Mouse (Mus musculus): ENCODE data around the gene Bard1. TPM values are rescaled to one million over a fixed set of nuclear protein-coding genes. Genes with fewer than 3 reads are reported as not detected.

Bard1 gene
- polyA plus RNA-seq, 1 experiment from 2014 or later = 3.7 TPM

- Histone ChIP-seq H3K9me3 (ENCODE audit: control insufficient read depth, low read length) (no peaks in the 10 kb centered on the region), H3K27ac (ENCODE audit: low read depth, low read length) (no peak overlapping the region), H3K27me3 (ENCODE audit: control insufficient read depth, insufficient read depth, low read length) (no peaks in the 10 kb centered on the region), H3K4me2 (replicated peaks; ENCODE audit: low read depth, low read length) (peak overlapping the region; percentile 54), H3K9ac (ENCODE audit: low read depth, low read length) (no peak overlapping the region), H3K36me3 (ENCODE audit: control insufficient read depth, insufficient read depth, low read length) (no peaks in the 10 kb centered on the region), H3K4me1 (ENCODE audit: control insufficient read depth, insufficient read depth, low read length) (0 out of 2 replicates have a peak, but pooled peaks cover 6% of the 10 kb centered on the region), H3K4me3 (ENCODE audit: low read length) (peak overlapping the region; percentile 67)
- 53% methylated on average over 11 of the region's 11 CpGs for WGBS
- ATAC-seq (ENCODE audit: low FRiP score, low TSS enrichment) = no peak
Measured at GRCm38 (mm10) chr1:71101369-71101970, 1.5 kb downstream of the Bard1 start.

DNA sequence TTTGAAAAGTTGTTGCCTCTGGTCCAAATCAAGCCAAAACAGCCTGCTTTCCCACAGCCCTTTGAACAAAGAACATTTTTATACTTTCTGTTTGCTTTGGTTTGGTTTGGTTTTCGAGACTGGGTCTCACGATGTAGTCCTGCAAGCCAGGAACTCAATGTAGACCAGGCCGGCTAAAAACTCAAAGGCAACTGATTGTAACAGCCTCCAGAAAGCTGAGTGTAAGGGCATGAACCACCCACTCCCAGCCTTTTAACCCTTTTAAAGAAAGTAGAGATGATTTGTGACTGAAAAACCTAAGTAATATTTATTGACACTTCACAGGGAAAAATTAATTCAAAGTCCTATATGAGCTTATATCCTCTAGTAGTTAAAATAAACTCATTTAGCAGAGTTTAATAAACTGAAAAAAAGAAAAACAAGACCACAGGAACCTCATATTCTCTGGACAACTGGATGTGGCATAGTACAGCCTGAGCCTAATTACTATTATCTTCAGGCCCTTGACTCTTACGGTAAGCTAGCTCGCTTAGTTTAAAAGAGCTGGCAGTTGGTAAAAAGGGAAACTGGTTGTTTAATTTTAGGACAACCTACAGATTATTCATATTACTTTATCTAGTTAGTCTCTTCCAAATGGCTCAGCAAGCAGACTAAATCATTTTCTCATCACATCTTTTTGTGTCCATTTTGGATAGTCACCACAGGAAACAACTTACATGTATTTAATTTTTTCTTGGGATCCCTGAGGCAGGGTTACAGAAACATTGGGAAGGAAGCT is 2.2 kb downstream of the Bard1 start:
- no peak overlapping the region for H3K4me3 ChIP-seq (ENCODE audit: low read length)
- 70% methylated on average over 5 of the region's 5 CpGs for WGBS
- no peak for ATAC-seq (ENCODE audit: low FRiP score, low TSS enrichment)

GRCm38 (mm10) chr1:71099945-71100515 is 2.9 kb downstream of the Bard1 start:
- no peak overlapping the region for H3K27ac ChIP-seq (ENCODE audit: low read depth, low read length)
- 0 out of 2 replicates have a peak, but pooled peaks cover 6% of the 10 kb centered on the region for H3K4me1 ChIP-seq (ENCODE audit: control insufficient read depth, insufficient read depth, low read length)
- no peak for ATAC-seq (ENCODE audit: low FRiP score, low TSS enrichment)
- no peak overlapping the region for H3K9ac ChIP-seq (ENCODE audit: low read depth, low read length)
- no peaks in the 10 kb centered on the region for H3K27me3 ChIP-seq (ENCODE audit: control insufficient read depth, insufficient read depth, low read length)
- H3K36me3 ChIP-seq (ENCODE audit: control insufficient read depth, insufficient read depth, low read length) = no peaks in the 10 kb centered on the region
- H3K4me2 ChIP-seq (replicated peaks; ENCODE audit: low read depth, low read length) = no peak overlapping the region; the same call in 1 of the 2 replicates
- 14% methylated on average over 3 of the region's 3 CpGs for WGBS
- no peak overlapping the region for H3K4me3 ChIP-seq (ENCODE audit: low read length)
- H3K9me3 ChIP-seq (ENCODE audit: control insufficient read depth, low read length) = no peaks in the 10 kb centered on the region

More for the DNA sequence above, 2.2 kb downstream of the Bard1 start:
- Histone ChIP-seq H3K9ac (ENCODE audit: low read depth, low read length) (no peak overlapping the region), H3K36me3 (ENCODE audit: control insufficient read depth, insufficient read depth, low read length) (no peaks in the 10 kb centered on the region), H3K27ac (ENCODE audit: low read depth, low read length) (no peak overlapping the region), H3K27me3 (ENCODE audit: control insufficient read depth, insufficient read depth, low read length) (no peaks in the 10 kb centered on the region), H3K9me3 (ENCODE audit: control insufficient read depth, low read length) (no peaks in the 10 kb centered on the region), H3K4me1 (ENCODE audit: control insufficient read depth, insufficient read depth, low read length) (0 out of 2 replicates have a peak, but pooled peaks cover 6% of the 10 kb centered on the region), H3K4me2 (replicated peaks; ENCODE audit: low read depth, low read length) (peak overlapping the region; percentile 54; the same call in 1 of the 2 replicates)

- no peaks in the 10 kb centered on the region for H3K9me3 ChIP-seq (ENCODE audit: control insufficient read depth, low read length)
- H3K27me3 ChIP-seq (ENCODE audit: control insufficient read depth, insufficient read depth, low read length) = no peaks in the 10 kb centered on the region
- H3K9ac ChIP-seq (ENCODE audit: low read depth, low read length) = no peak overlapping the region
- no peak for ATAC-seq (ENCODE audit: low FRiP score, low TSS enrichment)
- no peak overlapping the region for H3K27ac ChIP-seq (ENCODE audit: low read depth, low read length)
- H3K4me2 ChIP-seq (replicated peaks; ENCODE audit: low read depth, low read length) = no peak overlapping the region
- no peak overlapping the region for H3K4me3 ChIP-seq (ENCODE audit: low read length)
- no peaks in the 10 kb centered on the region for H3K36me3 ChIP-seq (ENCODE audit: control insufficient read depth, insufficient read depth, low read length)
- 0 out of 2 replicates have a peak, but pooled peaks cover 6% of the 10 kb centered on the region for H3K4me1 ChIP-seq (ENCODE audit: control insufficient read depth, insufficient read depth, low read length)
- WGBS = 96% methylated on average over 1 of the region's 1 CpGs
Measured at GRCm38 (mm10) chr1:71096031-71096430, 6.9 kb downstream of the Bard1 start.

DNA sequence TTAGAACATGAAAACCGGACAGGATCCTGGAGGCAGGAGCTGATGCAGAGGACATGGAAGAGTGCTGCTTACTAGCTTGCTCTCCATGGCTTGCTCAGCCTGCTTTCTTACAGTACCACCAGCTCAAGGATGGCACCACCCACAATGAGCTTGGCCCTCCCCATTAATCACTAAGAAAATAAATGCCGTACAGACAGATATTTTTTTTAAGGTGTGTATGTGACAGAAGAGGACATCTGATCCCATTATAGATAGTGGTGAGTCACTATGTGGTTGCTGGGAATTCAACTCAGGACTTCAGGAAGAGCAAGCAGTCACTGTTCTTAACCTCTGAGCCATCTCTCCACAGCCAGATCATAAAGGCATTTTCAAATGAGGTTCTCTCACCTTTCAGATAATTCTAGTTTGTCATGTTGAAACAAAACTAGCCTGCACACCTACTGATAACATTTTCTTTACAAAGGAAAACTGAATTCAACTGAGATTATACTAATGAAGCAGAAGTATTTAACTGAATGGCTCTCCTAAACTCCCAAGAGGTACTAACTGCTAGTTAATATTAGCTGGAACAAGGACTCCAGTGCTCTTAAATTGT is 7.6 kb downstream of the Bard1 start:
- Histone ChIP-seq H3K27ac (ENCODE audit: low read depth, low read length) (no peak overlapping the region), H3K36me3 (ENCODE audit: control insufficient read depth, insufficient read depth, low read length) (no peaks in the 10 kb centered on the region), H3K4me3 (ENCODE audit: low read length) (no peak overlapping the region), H3K4me2 (replicated peaks; ENCODE audit: low read depth, low read length) (no peak overlapping the region), H3K9me3 (ENCODE audit: control insufficient read depth, low read length) (no peaks in the 10 kb centered on the region), H3K4me1 (ENCODE audit: control insufficient read depth, insufficient read depth, low read length) (0 out of 2 replicates have a peak, but pooled peaks cover 6% of the 10 kb centered on the region), H3K27me3 (ENCODE audit: control insufficient read depth, insufficient read depth, low read length) (no peaks in the 10 kb centered on the region), H3K9ac (ENCODE audit: low read depth, low read length) (no peak overlapping the region)
- WGBS = 76% methylated on average over 2 of the region's 2 CpGs
- ATAC-seq (ENCODE audit: low FRiP score, low TSS enrichment) = no peak

GRCm38 (mm10) chr1:71075651-71076050 is 27.3 kb downstream of the Bard1 start:
- Histone ChIP-seq H3K4me2 (replicated peaks; ENCODE audit: low read depth, low read length) (no peak overlapping the region), H3K4me1 (ENCODE audit: control insufficient read depth, insufficient read depth, low read length) (no peaks in the 10 kb centered on the region), H3K9ac (ENCODE audit: low read depth, low read length) (no peak overlapping the region), H3K36me3 (ENCODE audit: control insufficient read depth, insufficient read depth, low read length) (no peaks in the 10 kb centered on the region), H3K27ac (ENCODE audit: low read depth, low read length) (no peak overlapping the region), H3K27me3 (ENCODE audit: control insufficient read depth, insufficient read depth, low read length) (no peaks in the 10 kb centered on the region), H3K9me3 (ENCODE audit: control insufficient read depth, low read length) (no peaks in the 10 kb centered on the region), H3K4me3 (ENCODE audit: low read length) (no peak overlapping the region)
- ATAC-seq (ENCODE audit: low FRiP score, low TSS enrichment) = peak; percentile 43; the same call in 1 of the 2 replicates
- 49% methylated on average over 3 of the region's 3 CpGs for WGBS

DNA sequence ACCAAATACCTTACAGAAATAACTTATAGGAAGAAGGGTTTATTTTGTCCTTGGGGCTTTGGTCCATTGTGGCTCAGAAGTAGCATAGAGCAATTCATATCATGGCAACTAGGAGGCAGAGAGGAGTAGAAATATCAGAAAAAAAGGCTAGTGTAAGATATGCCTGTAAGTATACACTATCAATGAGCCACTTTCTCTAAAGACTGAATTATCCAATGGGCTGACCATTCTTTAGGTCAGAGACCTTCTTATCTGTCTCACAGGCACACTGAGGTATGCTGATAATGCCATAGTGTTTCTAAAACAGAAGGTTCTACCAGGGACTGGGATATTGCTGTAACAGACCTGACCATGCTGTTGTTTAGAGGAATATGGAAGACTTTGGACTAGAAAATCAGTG is 32.2 kb downstream of the Bard1 start:
- H3K27ac ChIP-seq (ENCODE audit: low read depth, low read length) = no peak overlapping the region
- H3K4me2 ChIP-seq (replicated peaks; ENCODE audit: low read depth, low read length) = no peak overlapping the region
- no peak overlapping the region for H3K4me3 ChIP-seq (ENCODE audit: low read length)
- no peaks in the 10 kb centered on the region for H3K27me3 ChIP-seq (ENCODE audit: control insufficient read depth, insufficient read depth, low read length)
- no peak overlapping the region for H3K9ac ChIP-seq (ENCODE audit: low read depth, low read length)
- no peaks in the 10 kb centered on the region for H3K4me1 ChIP-seq (ENCODE audit: control insufficient read depth, insufficient read depth, low read length)
- ATAC-seq (ENCODE audit: low FRiP score, low TSS enrichment) = no peak
- no peaks in the 10 kb centered on the region for H3K36me3 ChIP-seq (ENCODE audit: control insufficient read depth, insufficient read depth, low read length)
- no peaks in the 10 kb centered on the region for H3K9me3 ChIP-seq (ENCODE audit: control insufficient read depth, low read length)

DNA sequence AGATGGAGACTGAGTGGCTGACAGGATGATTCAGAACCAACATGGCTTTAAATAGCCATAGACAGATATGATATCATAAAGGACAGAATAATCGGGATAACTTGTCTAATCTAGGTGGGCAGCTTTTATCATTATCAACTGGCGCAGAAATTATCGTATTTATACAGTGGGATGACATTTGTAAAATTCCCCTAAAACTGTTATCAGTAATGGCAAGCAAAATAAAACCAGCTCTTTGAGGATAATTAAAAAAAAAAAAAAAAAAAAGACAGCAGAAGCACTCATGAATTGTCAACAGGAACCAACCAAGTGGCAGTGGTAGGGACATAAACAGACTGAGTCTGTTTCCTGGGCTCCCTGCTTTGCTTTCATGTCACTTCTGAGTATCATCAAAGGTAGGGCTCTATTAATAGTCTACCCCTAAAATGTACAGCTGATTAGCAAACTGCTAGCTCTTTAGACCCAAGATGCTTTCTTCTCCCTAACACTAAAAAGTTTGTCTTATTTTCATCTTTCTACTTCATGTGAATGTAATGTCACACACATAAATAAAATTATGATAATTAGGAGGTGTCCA is 34.1 kb downstream of the Bard1 start:
- 93% methylated on average over 3 of the region's 3 CpGs for WGBS
- ATAC-seq (ENCODE audit: low FRiP score, low TSS enrichment) = no peak
- Histone ChIP-seq H3K27me3 (ENCODE audit: control insufficient read depth, insufficient read depth, low read length) (no peaks in the 10 kb centered on the region), H3K9ac (ENCODE audit: low read depth, low read length) (no peak overlapping the region), H3K27ac (ENCODE audit: low read depth, low read length) (no peak overlapping the region), H3K9me3 (ENCODE audit: control insufficient read depth, low read length) (no peaks in the 10 kb centered on the region), H3K4me1 (ENCODE audit: control insufficient read depth, insufficient read depth, low read length) (no peaks in the 10 kb centered on the region), H3K4me2 (replicated peaks; ENCODE audit: low read depth, low read length) (no peak overlapping the region), H3K4me3 (ENCODE audit: low read length) (no peak overlapping the region), H3K36me3 (ENCODE audit: control insufficient read depth, insufficient read depth, low read length) (peaks cover 5% of the 10 kb centered on the region; the same call in 1 of the 2 replicates)
